Mouse (Mus musculus) lung, adult 2 months (tissue): Measurements from ENCODE around the gene Rxfp4.

Experiments used
- CTCF ChIP-seq: fragments of 200-500 bp; IDR thresholded peaks from 2 replicates; pipeline ENCODE4 v1.5.1; 2011; ENCODE audit warnings: mild to moderate bottlenecking, low read length, control low read depth; ENCODE audit not compliant: insufficient read depth
- POLR2A ChIP-seq: fragments of 200-500 bp; IDR thresholded peaks from 2 replicates; pipeline ENCODE4 v1.6.1; 2011; ENCODE audit warnings: low read depth, mild to moderate bottlenecking, control low read depth, low read length, borderline replicate concordance; ENCODE audit errors: extremely low read depth

DNA sequence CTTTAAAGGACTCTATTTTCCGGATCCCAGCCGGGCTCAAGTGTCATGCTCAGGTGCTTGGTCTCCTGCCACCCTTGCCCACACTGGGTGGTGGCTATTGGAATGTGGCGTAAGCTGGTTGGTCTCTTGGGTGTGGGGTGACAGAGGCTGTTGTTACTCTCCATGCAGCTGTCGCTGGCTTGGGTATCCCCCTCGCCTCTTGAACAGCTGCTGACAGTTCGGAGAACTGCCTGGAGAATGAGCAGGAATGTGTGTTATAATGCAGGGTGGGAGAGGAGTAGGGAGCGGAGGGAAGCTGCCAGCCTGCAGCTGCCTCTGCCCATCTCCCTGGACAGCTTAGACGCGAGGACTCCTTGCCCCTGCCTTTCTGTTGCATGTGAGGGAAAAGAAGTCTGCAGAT lies 22.9 kb downstream of the Rxfp4 start:
- TF ChIP-seq POLR2A = no peak
- no peak for TF ChIP-seq CTCF
